Mouse (Mus musculus) heart, adult 2 months (tissue): ENCODE results near the gene Fat4. TPM values are rescaled to one million over a fixed set of nuclear protein-coding genes. Genes with fewer than 3 reads are reported as not detected.

ENCODE experiments used
- DNase-seq, 2 experiments: peaks; one replicate each; pipeline ENCODE4 v3.0.0; 2021
- H3K27ac ChIP-seq: fragments of 200-600 bp; 2 replicates; pipeline ENCODE4 v1.8.1; 2022
- H3K27me3 ChIP-seq: fragments of 200-500 bp; 2 replicates; pipeline ENCODE4 v1.6.1; 2012; ENCODE audit warnings: mild to moderate bottlenecking, low read length, inconsistent platforms, mixed read lengths; ENCODE audit not compliant: control insufficient read depth, insufficient read depth
- H3K36me3 ChIP-seq: fragments of 200-500 bp; 2 replicates; pipeline ENCODE4 v1.6.1; 2012; ENCODE audit warnings: low read length, inconsistent platforms; ENCODE audit not compliant: control insufficient read depth, insufficient read depth
- H3K4me1 ChIP-seq: fragments of 200-500 bp; 2 replicates; pipeline ENCODE4 v1.6.1; 2011; ENCODE audit warnings: low read length; ENCODE audit not compliant: control insufficient read depth, insufficient read depth
- H3K4me3 ChIP-seq: fragments of 200-600 bp; 2 replicates; pipeline ENCODE4 v1.8.1; 2022
- H3K79me2 ChIP-seq: fragments of 200-500 bp; replicated peaks from 2 replicates; pipeline ENCODE4 v1.6.1; 2012; ENCODE audit warnings: mild to moderate bottlenecking, inconsistent platforms, low read length, moderate library complexity, mixed read lengths; ENCODE audit not compliant: control insufficient read depth, insufficient read depth
- H3K9ac ChIP-seq: fragments of 200-500 bp; 2 replicates; pipeline ENCODE4 v1.6.1; 2012; ENCODE audit warnings: low read depth, mild to moderate bottlenecking, control low read depth, inconsistent platforms, low read length, mixed read lengths
- CTCF ChIP-seq: fragments of 200-600 bp; IDR thresholded peaks from 2 replicates; pipeline ENCODE4 v1.8.1; 2022; ENCODE audit warnings: antibody characterized with exemption, mild to moderate bottlenecking, moderate library complexity
- EP300 ChIP-seq: fragments of 200-500 bp; IDR thresholded peaks from 2 replicates; pipeline ENCODE4 v1.6.1; 2011; ENCODE audit warnings: low read depth, low read length, control low read depth; ENCODE audit not compliant: insufficient read depth
- POLR2A ChIP-seq: fragments of 200-500 bp; IDR thresholded peaks from 2 replicates; pipeline ENCODE4 v1.6.1; 2011; ENCODE audit warnings: mild to moderate bottlenecking, low read depth, low read length, control low read depth; ENCODE audit not compliant: insufficient read depth
- WGBS: fragments of 180-500 bp; shearing (Covaris S2); methylation state at CpG from one replicate; pipeline ENCODE4 v1.1.7; 2018; 5-methylcytosine and 5-hydroxymethylcytosine counted together
- intact Hi-C: fragments of 180-260 bp; cut with DNase I; formaldehyde crosslinking; loops from one replicate; pipeline ENCODE4 v1.15.1; 2025
- long read RNA-seq: library from polyadenylated mRNA; stranded (forward); transcript quantifications from one replicate; pipeline ENCODE4 v2.0.0, GENCODE M21; 2021
- polyA plus RNA-seq: library from polyadenylated mRNA; depleted of rRNA; stranded (reverse); fragments of >200 nt; gene quantifications from 2 replicates; pipeline ENCODE4 v1.2.3, GENCODE M21; 2012; rRNA removed
- total RNA-seq, 2 experiments: library from RNA; stranded (reverse); gene quantifications; 2 replicates each; pipeline ENCODE4 v1.2.3; 2021

Fat4 gene
- total RNA-seq, result 1 to 10 TPM; 5.1 TPM
- 1.9 and 3.5 TPM in 2 replicates for polyA plus RNA-seq
- long read RNA-seq, partial matches to known transcripts, result 0 of 1 reads
- long read RNA-seq, other reads (novel, unspliced or antisense), result 1 of 1 reads

GRCm38 (mm10) chr3:38886890-38887355, at the start of gene Fat4:
Gene Fat4, plus strand, starts transcription at chr3:38886940.
- DNase-seq, result peak in 1 of 2 experiments; percentile 20
- intact Hi-C loops, result loop anchor here (1.0 to 5.0 kb wide), 4 partner anchors 65 to 1558 kb away; no protein-coding TSS in a partner anchor
- under 1% methylated on average over 29 of the region's 29 CpGs for WGBS

DNA sequence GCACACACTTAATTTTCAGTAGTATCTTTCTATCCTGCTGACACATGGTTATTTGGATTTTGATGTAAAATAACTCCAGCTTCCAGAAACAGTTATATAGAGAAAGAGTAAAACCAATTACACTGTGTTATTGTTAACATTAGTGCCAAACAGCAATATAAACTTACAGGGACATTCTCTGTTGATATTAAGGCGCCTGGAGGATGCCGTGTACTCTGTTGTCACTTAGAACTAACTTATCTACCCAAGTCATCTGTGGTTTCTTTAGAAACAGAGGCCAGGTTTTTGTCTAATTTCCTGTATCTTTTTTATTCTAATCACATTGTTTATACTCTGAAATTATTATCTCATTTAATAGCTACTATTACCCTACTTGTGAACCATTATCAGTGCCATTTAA, 47.3 kb upstream of the Fat4 start:
- Histone ChIP-seq H3K27ac (no peak overlapping the region), H3K4me3 (no peak overlapping the region), H3K36me3 (no peaks in the 10 kb centered on the region), H3K9ac (no peak overlapping the region), H3K4me1 (no peaks in the 10 kb centered on the region), H3K27me3 (no peaks in the 10 kb centered on the region), H3K79me2 (no peaks in the 10 kb centered on the region)
- TF ChIP-seq POLR2A, result no peak
- no peak for TF ChIP-seq CTCF
- no peak for TF ChIP-seq EP300
- 76% methylated on average over 2 of the region's 2 CpGs for WGBS
- intact Hi-C loops, result no loop called here
- DNase-seq, result no peak

More at GRCm38 (mm10) chr3:38886890-38887355, at the start of gene Fat4:
- no peaks in the 10 kb centered on the region; the same call in 1 of the 2 replicates for H3K79me2 ChIP-seq
- no peaks in the 10 kb centered on the region for H3K27me3 ChIP-seq
- TF ChIP-seq EP300 (no peak), CTCF (no peak), POLR2A (no peak)
- peaks cover 7% of the 10 kb centered on the region; the same call in 1 of the 2 replicates for H3K4me1 ChIP-seq
- peak within 1 kb of the TSS; percentile 91 for H3K27ac ChIP-seq
- H3K4me3 ChIP-seq, result peak within 1 kb of the TSS; percentile 70
- no peaks in the 10 kb centered on the region; the same call in 1 of the 2 replicates for H3K36me3 ChIP-seq
- peak within 1 kb of the TSS; percentile 71 for H3K9ac ChIP-seq

DNA sequence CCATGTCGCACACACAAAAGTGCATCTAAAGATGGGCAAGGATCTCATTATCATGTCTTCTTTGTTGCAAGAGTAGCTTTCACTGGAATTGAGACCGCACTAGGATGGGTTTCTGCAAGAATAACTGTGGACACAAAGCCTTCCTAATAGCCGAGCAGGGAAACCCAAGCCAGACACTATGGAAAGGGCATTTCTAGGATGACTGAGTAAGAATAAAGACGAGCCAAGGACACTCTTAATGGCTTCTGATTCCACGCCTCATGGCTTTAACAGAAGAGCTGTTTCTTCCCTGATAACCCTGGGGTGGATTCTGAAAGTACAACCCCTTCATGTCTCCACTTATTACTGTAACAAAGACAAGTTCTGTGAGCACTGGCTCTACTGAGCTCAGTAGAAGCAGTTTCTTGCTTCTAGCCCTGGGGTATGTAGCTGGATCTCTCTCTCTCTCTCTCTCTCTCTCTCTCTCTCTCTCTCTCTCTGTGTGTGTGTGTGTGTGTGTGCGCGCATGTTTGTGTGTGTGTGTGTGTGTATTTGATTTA, 43.7 kb upstream of the Fat4 start:
- Histone ChIP-seq H3K27me3 (no peaks in the 10 kb centered on the region), H3K9ac (no peak overlapping the region), H3K27ac (no peak overlapping the region), H3K79me2 (no peaks in the 10 kb centered on the region), H3K4me3 (no peak overlapping the region), H3K36me3 (no peaks in the 10 kb centered on the region), H3K4me1 (no peaks in the 10 kb centered on the region)
- intact Hi-C loops, result no loop called here
- 90% methylated on average over 7 of the region's 7 CpGs for WGBS
- DNase-seq, result no peak
- TF ChIP-seq CTCF (no peak), POLR2A (no peak)

DNA sequence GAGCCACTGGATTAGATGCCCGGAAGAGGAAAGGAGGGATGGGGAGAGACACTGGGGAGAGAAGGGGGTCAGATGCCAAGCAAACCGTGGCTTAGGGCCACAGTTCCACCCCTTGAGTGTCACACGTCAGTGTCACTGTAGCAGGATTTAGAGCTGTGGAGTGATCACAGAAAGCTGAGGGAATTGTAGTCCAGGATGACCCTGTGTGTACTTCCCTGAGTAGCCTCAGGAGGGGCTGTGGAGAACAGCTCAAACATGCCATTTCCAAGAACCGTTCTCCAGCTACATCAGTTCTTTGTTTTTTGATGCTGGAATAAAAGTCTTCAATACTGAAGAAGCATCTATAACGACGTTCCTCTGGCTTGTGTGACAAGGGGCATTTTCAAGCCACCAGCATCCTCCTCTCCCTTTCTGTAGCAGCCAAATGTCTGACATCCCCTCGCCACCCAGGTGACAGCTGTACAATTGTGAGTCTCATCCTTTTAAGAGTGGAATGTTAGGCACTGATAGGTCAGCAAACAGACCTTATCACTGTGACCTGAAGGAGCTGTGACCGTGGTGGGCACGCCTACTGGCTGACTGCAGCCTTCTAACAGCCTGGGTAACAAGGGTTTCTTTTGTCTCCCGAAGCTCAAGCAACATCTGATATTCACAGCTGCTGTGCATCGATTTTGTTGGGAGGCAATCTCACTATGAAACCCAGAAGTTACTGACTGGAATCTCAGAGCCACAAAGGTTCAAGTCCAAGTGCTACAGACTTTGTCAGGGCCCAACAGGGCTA, 39.9 kb upstream of the Fat4 start:
- H3K27ac ChIP-seq, result no peak overlapping the region
- H3K27me3 ChIP-seq, result no peaks in the 10 kb centered on the region
- no peak for DNase-seq
- H3K36me3 ChIP-seq, result no peaks in the 10 kb centered on the region
- H3K4me1 ChIP-seq, result no peaks in the 10 kb centered on the region
- intact Hi-C loops, result no loop called here
- H3K9ac ChIP-seq, result no peak overlapping the region
- no peak for TF ChIP-seq POLR2A
- TF ChIP-seq EP300, result no peak
- 0 out of 2 replicates have a peak, but pooled peaks have one; percentile 15 for TF ChIP-seq CTCF
- WGBS, result 53% methylated on average over 11 of the region's 11 CpGs
- H3K4me3 ChIP-seq, result no peak overlapping the region
- no peaks in the 10 kb centered on the region for H3K79me2 ChIP-seq

GRCm38 (mm10) chr3:38849077-38849476, 37.7 kb upstream of the Fat4 start:
- 83% methylated on average over 3 of the region's 3 CpGs for WGBS

GRCm38 (mm10) chr3:38849536-38849935, 37.2 kb upstream of the Fat4 start:
- peak; percentile 10 to 31 for DNase-seq
- Histone ChIP-seq H3K27ac (no peak overlapping the region), H3K9ac (no peak overlapping the region), H3K36me3 (no peaks in the 10 kb centered on the region), H3K79me2 (no peaks in the 10 kb centered on the region), H3K27me3 (no peaks in the 10 kb centered on the region), H3K4me3 (no peak overlapping the region), H3K4me1 (no peaks in the 10 kb centered on the region)
- TF ChIP-seq CTCF, result peak; percentile 99
- no peak for TF ChIP-seq POLR2A
- intact Hi-C loops, result loop anchor here (1.0 kb wide), 2 partner anchors 594 to 622 kb away; no protein-coding TSS in a partner anchor
- WGBS, result 23% methylated on average over 6 of the region's 6 CpGs

More at GRCm38 (mm10) chr3:38849077-38849476, 37.7 kb upstream of the Fat4 start:
- no peaks in the 10 kb centered on the region for H3K79me2 ChIP-seq
- TF ChIP-seq CTCF (no peak), POLR2A (no peak), EP300 (no peak)
- no peak for DNase-seq
- H3K36me3 ChIP-seq, result no peaks in the 10 kb centered on the region
- H3K27me3 ChIP-seq, result no peaks in the 10 kb centered on the region
- no peak overlapping the region for H3K27ac ChIP-seq
- H3K4me1 ChIP-seq, result no peaks in the 10 kb centered on the region
- H3K4me3 ChIP-seq, result no peak overlapping the region
- H3K9ac ChIP-seq, result no peak overlapping the region
- intact Hi-C loops, result loop anchor here (1.0 kb wide), 2 partner anchors 594 to 622 kb away; no protein-coding TSS in a partner anchor
